Mouse (Mus musculus): ENCODE measurements around the gene Ubxn4. TPM values are rescaled to one million over a fixed set of nuclear protein-coding genes. Genes with fewer than 3 reads are reported as not detected.
"Not testable (repeated sequence)": the region's sequence is repeated elsewhere in the genome, so short reads cannot be mapped to it uniquely, and the experiment has no call there.

Gene Ubxn4
- polyA plus RNA-seq, 1 experiment from 2014 or later = 58.6 TPM

DNA sequence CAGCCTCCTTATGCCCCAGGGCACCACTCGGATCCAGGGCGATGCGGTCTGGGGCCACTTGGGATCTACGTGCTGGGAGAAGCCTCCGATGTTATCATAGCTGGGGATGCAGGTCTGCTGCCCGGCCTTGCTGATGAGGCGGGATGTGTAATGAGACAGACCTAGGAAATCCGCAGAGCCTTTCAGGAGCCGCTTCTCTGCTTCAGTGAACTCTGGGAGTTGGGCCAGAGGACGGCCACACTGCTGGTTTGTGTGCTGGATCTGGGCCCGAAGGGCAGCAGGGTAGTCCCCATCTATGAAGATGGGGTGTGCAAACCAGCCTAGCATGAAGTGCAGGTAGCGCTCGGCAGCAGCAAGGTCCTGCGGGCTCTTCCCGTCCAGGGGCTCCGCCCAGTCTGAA, 60.1 kb downstream of the Ubxn4 start:
- no peak overlapping the region for H3K9ac ChIP-seq
- no peaks in the 10 kb centered on the region for H3K36me3 ChIP-seq (ENCODE audit: insufficient read depth)
- TF ChIP-seq CTCF (IDR thresholded peaks at IDR 0.05; ENCODE audit: low read depth) = no peak
- no peaks in the 10 kb centered on the region for H3K9me3 ChIP-seq (ENCODE audit: low read depth, low read length)
- no peaks in the 10 kb centered on the region for H3K27me3 ChIP-seq (ENCODE audit: insufficient read depth, low read length)
- no peak overlapping the region for H3K4me3 ChIP-seq (ENCODE audit: low read depth, low read length)
- H3K27ac ChIP-seq (ENCODE audit: low read depth) = no peak overlapping the region
- ATAC-seq (ENCODE audit: insufficient read depth) (no peak), DNase-seq (no peak)
- no peak overlapping the region for H3K4me2 ChIP-seq
- H3K4me1 ChIP-seq (ENCODE audit: insufficient read depth) = no peaks in the 10 kb centered on the region
- 86% methylated on average over 16 of the region's 16 CpGs for WGBS

GRCm38 (mm10) chr1:128309043-128309442, 65.3 kb downstream of the Ubxn4 start:
- no peak for TF ChIP-seq CTCF (IDR thresholded peaks at IDR 0.05; ENCODE audit: low read depth)
- no peak overlapping the region for H3K4me3 ChIP-seq (ENCODE audit: low read depth, low read length)
- no peak overlapping the region for H3K27ac ChIP-seq (ENCODE audit: low read depth)
- H3K9ac ChIP-seq = no peak overlapping the region
- H3K4me1 ChIP-seq (ENCODE audit: insufficient read depth) = no peaks in the 10 kb centered on the region
- no peak for DNase-seq
- no peaks in the 10 kb centered on the region for H3K27me3 ChIP-seq (ENCODE audit: insufficient read depth, low read length)
- WGBS = 77% methylated on average over 3 of the region's 3 CpGs
- ATAC-seq (ENCODE audit: insufficient read depth) = no peak
- no peak overlapping the region for H3K4me2 ChIP-seq
- no peaks in the 10 kb centered on the region for H3K9me3 ChIP-seq (ENCODE audit: low read depth, low read length)
- H3K36me3 ChIP-seq (ENCODE audit: insufficient read depth) = no peaks in the 10 kb centered on the region

- ATAC-seq (ENCODE audit: insufficient read depth) = no peak
- TF ChIP-seq CTCF (IDR thresholded peaks at IDR 0.05; ENCODE audit: low read depth) = no peak
- 55% methylated on average over 4 of the region's 4 CpGs for WGBS
These were observed 70.9 kb downstream of the Ubxn4 start for GRCm38 (mm10) chr1:128314665-128315064.

GRCm38 (mm10) chr1:128319266-128319665, 75.5 kb downstream of the Ubxn4 start:
- not testable (repeated sequence) for ATAC-seq (ENCODE audit: insufficient read depth); H3K9me3 ChIP-seq (ENCODE audit: low read depth, low read length); DNase-seq; H3K27me3 ChIP-seq (ENCODE audit: insufficient read depth, low read length); H3K4me2 ChIP-seq; H3K4me1 ChIP-seq (ENCODE audit: insufficient read depth); H3K9ac ChIP-seq; H3K27ac ChIP-seq (ENCODE audit: low read depth); H3K4me3 ChIP-seq (ENCODE audit: low read depth, low read length); H3K36me3 ChIP-seq (ENCODE audit: insufficient read depth)
- WGBS = 85% methylated on average over 6 of the region's 6 CpGs

More at GRCm38 (mm10) chr1:128314665-128315064, 70.9 kb downstream of the Ubxn4 start:
- Histone ChIP-seq H3K4me2 (no peak overlapping the region), H3K4me3 (ENCODE audit: low read depth, low read length) (no peak overlapping the region), H3K27me3 (ENCODE audit: insufficient read depth, low read length) (no peaks in the 10 kb centered on the region), H3K36me3 (ENCODE audit: insufficient read depth) (no peaks in the 10 kb centered on the region), H3K4me1 (ENCODE audit: insufficient read depth) (no peaks in the 10 kb centered on the region), H3K9me3 (ENCODE audit: low read depth, low read length) (no peaks in the 10 kb centered on the region), H3K27ac (ENCODE audit: low read depth) (no peak overlapping the region), H3K9ac (no peak overlapping the region)
- no peak for DNase-seq

- no peaks in the 10 kb centered on the region for H3K9me3 ChIP-seq (ENCODE audit: low read depth, low read length)
- no peak overlapping the region for H3K4me3 ChIP-seq (ENCODE audit: low read depth, low read length)
- 84% methylated on average over 8 of the region's 8 CpGs for WGBS
- no peaks in the 10 kb centered on the region for H3K4me1 ChIP-seq (ENCODE audit: insufficient read depth)
- DNase-seq (no peak), ATAC-seq (ENCODE audit: insufficient read depth) (no peak)
- no peak overlapping the region for H3K27ac ChIP-seq (ENCODE audit: low read depth)
- TF ChIP-seq CTCF (IDR thresholded peaks at IDR 0.05; ENCODE audit: low read depth) = no peak
- no peaks in the 10 kb centered on the region for H3K27me3 ChIP-seq (ENCODE audit: insufficient read depth, low read length)
- no peak overlapping the region for H3K9ac ChIP-seq
- peaks cover 25% of the 10 kb centered on the region; the same call in 1 of the 2 replicates for H3K36me3 ChIP-seq (ENCODE audit: insufficient read depth)
- H3K4me2 ChIP-seq = no peak overlapping the region
These were observed 79.4 kb downstream of the Ubxn4 start for GRCm38 (mm10) chr1:128323026-128323643.

GRCm38 (mm10) chr1:128324776-128325175, 81.0 kb downstream of the Ubxn4 start:
- no peak overlapping the region for H3K27ac ChIP-seq (ENCODE audit: low read depth)
- H3K9ac ChIP-seq = no peak overlapping the region
- no peaks in the 10 kb centered on the region for H3K27me3 ChIP-seq (ENCODE audit: insufficient read depth, low read length)
- no peak for TF ChIP-seq CTCF (IDR thresholded peaks at IDR 0.05; ENCODE audit: low read depth)
- ATAC-seq (ENCODE audit: insufficient read depth) (no peak), DNase-seq (no peak)
- no peak overlapping the region for H3K4me2 ChIP-seq
- 79% methylated on average over 2 of the region's 2 CpGs for WGBS
- H3K36me3 ChIP-seq (ENCODE audit: insufficient read depth) = peaks cover 33% of the 10 kb centered on the region
- H3K9me3 ChIP-seq (ENCODE audit: low read depth, low read length) = no peaks in the 10 kb centered on the region
- no peaks in the 10 kb centered on the region for H3K4me1 ChIP-seq (ENCODE audit: insufficient read depth)
- no peak overlapping the region for H3K4me3 ChIP-seq (ENCODE audit: low read depth, low read length)

DNA sequence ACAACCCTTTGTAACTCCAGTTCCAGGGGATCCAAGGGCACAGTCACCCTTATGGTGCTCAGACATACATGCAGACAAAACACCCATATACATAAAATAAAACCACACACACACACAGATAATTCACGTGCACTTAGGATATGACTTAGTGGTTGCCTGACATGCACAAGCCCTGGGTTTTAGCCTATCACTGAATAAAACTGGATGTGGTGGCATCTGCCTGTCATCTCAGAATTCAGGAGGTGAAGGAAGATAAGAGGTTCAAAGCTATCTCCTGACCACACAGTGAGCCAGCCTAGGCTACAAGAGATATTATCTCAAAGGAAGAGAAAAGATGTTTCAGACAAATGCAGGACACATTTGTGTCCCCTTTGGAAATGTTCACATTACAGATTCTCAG, 83.4 kb downstream of the Ubxn4 start:
- Histone ChIP-seq H3K9me3 (ENCODE audit: low read depth, low read length) (no peaks in the 10 kb centered on the region), H3K27me3 (ENCODE audit: insufficient read depth, low read length) (no peaks in the 10 kb centered on the region), H3K27ac (ENCODE audit: low read depth) (no peak overlapping the region), H3K9ac (no peak overlapping the region), H3K4me2 (no peak overlapping the region), H3K4me1 (ENCODE audit: insufficient read depth) (no peaks in the 10 kb centered on the region), H3K36me3 (ENCODE audit: insufficient read depth) (peaks cover 57% of the 10 kb centered on the region), H3K4me3 (ENCODE audit: low read depth, low read length) (no peak overlapping the region)
- DNase-seq = no peak
- 83% methylated on average over 1 of the region's 1 CpGs for WGBS
- no peak for ATAC-seq (ENCODE audit: insufficient read depth)
- TF ChIP-seq CTCF (IDR thresholded peaks at IDR 0.05; ENCODE audit: low read depth) = no peak
